Mouse (Mus musculus): ENCODE measurements at regions not wholly inside any gene's neighbourhood (a gene's known extent, or its start where the extent isn't known, plus 50 kb on each side); places are given as distances from the start of the nearest gene placed in this dataset.

DNA sequence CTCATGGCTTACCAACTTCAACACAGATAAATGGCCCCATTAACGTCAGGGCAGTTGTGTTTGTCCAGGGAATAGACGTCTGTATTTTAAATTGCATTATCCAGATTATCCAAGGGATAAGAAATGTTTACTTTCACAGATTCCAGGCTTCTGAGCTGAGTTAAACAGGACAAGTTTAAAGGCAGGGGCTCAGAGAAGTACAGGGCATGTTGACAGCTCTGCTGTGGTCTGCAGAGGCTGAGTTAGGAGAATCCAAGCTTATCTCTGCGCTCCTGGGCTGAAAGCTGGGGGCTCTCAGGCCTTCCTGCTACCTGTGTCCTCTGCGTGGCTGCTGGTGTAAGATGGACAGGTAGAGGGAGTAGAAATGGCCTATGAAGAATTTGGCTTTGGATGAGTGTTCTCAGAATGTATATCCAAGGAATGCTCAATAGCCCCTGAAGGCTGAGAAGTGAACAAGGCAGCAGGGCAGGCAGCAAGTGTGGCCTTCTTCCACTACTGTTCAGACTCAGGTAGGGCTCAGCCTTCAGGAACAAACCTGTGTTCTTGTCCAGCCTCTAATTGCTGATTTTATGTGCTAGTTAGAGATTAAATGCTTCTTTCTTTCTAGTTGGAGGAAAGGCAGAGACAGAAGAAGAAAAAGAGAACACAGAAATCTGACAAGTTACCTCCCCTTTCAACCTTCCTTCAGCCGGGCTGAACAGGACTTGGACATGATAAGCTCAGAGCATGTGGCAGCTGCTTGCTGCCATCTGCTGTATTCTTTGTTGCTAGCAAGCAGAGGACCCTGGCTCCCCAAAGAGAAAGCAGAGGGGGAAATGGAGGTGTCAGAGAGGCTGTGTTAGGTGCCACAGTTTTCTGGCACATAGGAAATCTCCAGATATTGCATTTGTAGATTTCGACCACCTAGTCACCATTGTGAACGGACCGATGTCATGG is 77.9 kb upstream of the Grem2 start:
- DNase-seq (ENCODE audit: low spot score): peak; percentile 56

DNA sequence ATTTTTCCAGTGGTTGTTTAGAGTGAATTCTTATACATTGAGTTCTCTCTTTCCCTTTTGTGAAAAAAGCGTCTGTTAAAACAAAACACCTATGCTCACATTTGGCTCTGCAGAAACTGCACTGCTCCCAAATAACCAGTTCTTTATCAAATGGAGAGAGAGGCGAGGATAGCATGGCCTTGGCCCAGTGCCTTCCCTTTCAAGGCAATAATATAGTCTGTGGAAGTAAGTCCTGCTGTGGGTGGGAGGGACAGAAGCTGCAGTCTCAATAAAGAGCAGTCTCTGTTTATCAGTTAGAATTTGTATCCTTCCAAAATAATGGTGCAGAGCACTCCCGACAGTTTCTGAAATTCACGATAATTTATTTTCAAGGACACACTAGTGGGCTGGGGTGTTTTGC is 70.9 kb upstream of the Grem2 start:
- DNase-seq (ENCODE audit: low spot score): no peak

DNA sequence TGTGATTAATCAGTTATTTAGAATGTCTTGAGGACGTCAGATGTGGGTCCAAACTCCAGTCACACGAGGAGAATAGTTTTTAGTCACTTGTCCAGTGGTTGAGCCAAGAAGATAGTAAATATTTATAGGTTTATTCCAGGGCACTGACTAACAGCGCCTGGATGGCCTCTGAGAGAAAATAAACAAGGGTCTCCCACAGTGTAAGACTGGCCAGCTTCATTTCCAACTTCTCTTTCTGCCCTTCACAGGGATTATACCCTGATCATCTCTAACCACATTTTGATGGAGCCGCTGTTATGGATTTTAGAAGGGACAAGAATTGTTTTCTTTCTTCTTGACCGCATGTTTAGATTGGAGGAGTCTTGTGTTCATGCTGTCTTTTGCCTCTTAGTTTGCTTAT is 67.0 kb upstream of the Grem2 start:
- DNase-seq (ENCODE audit: low spot score): no peak

DNA sequence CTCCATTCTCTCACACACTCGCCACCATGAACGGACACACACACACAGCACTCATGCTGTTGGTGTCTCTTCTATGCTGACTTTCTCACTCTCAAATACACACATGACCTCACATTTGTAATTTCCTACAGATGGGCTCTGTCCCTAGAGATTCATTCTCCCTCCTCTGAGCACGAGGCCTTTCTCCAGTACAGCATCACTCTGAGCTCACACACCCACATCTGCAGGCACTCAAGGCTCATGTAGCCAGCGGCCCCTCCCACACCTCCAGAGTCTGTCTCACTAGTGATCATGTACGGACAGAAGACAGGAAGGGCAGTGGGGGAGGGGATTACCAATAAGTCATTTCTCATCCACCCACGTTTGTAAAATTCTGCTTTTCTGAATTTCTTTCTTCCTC is 50.3 kb upstream of the Grem2 start:
- no peak for DNase-seq (ENCODE audit: low spot score)

Measured in embryo, embryonic 10 days (tissue).